Mouse (Mus musculus) forebrain, embryonic 13.5 days (tissue): ENCODE measurements at regions not wholly inside any gene's neighbourhood (a gene's known extent, or its start where the extent isn't known, plus 50 kb on each side); places are given as distances from the start of the nearest gene placed in this dataset.
A peak's percentile ranks its signal among the peaks of the same experiment; 100 is the strongest.

Experiments used
- ATAC-seq: fragments of 200-750 bp; cut with Nextera tagmentation; 2 replicates; pipeline ENCODE4 v1.8.0; 2017
- H3K27ac ChIP-seq: fragments of 300-500 bp; sonication (generic); 2 replicates; pipeline ENCODE4 v1.5.1; 2015; ENCODE audit warnings: inconsistent platforms, mild to moderate bottlenecking, moderate library complexity
- H3K27me3 ChIP-seq: fragments of 300-500 bp; sonication (generic); 2 replicates; pipeline ENCODE4 v1.6.1; 2015; ENCODE audit warnings: mild to moderate bottlenecking, inconsistent platforms
- H3K36me3 ChIP-seq: fragments of 300-500 bp; sonication (generic); 2 replicates; pipeline ENCODE4 v1.6.1; 2015; ENCODE audit warnings: mild to moderate bottlenecking, inconsistent platforms; ENCODE audit not compliant: poor library complexity, severe bottlenecking
- H3K4me1 ChIP-seq: fragments of 300-500 bp; sonication (generic); 2 replicates; pipeline ENCODE4 v1.6.1; 2015; ENCODE audit warnings: inconsistent platforms
- H3K4me2 ChIP-seq: fragments of 300-500 bp; sonication (generic); 2 replicates; pipeline ENCODE4 v1.6.1; 2015; ENCODE audit warnings: inconsistent platforms, mild to moderate bottlenecking, moderate library complexity
- H3K4me3 ChIP-seq: fragments of 300-500 bp; sonication (generic); 2 replicates; pipeline ENCODE4 v1.5.1; 2015; ENCODE audit warnings: mild to moderate bottlenecking, inconsistent platforms
- H3K9ac ChIP-seq: fragments of 300-500 bp; sonication (generic); 2 replicates; pipeline ENCODE4 v1.6.1; 2015; ENCODE audit warnings: mild to moderate bottlenecking, inconsistent platforms
- H3K9me3 ChIP-seq: fragments of 300-500 bp; sonication (generic); replicated peaks from 2 replicates; pipeline ENCODE4 v1.6.1; 2016; ENCODE audit warnings: inconsistent platforms
- WGBS: fragments of 180-500 bp; shearing (Covaris S2); methylation state at CpG from one replicate; pipeline ENCODE4 v1.1.7; 2015; 5-methylcytosine and 5-hydroxymethylcytosine counted together

DNA sequence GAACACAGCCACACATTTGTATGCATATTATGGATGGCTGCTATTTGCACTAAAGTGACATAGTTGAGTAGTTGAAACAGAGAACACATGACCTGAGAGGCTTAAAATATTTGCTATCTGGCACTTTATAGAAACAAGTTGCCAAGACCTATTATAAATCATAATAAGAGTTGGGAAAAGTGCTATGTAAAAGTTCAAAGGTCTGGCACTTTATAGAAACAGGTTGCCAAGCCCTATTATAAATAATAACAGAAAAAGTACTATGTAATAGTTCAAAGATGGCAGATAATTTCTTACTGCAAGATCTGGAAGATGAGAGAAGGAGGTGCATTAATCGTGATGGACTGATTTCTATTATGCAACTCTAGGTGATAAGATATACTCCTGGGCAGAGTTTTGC lies 320.2 kb downstream of the Tfap2b start:
- no peak for ATAC-seq
- Histone ChIP-seq H3K4me2 (no peak overlapping the region), H3K27ac (no peak overlapping the region), H3K9ac (no peak overlapping the region), H3K4me1 (no peaks in the 10 kb centered on the region), H3K9me3 (no peaks in the 10 kb centered on the region), H3K4me3 (no peak overlapping the region), H3K27me3 (no peaks in the 10 kb centered on the region), H3K36me3 (no peaks in the 10 kb centered on the region)
- 92% methylated on average over 1 of the region's 1 CpGs for WGBS

DNA sequence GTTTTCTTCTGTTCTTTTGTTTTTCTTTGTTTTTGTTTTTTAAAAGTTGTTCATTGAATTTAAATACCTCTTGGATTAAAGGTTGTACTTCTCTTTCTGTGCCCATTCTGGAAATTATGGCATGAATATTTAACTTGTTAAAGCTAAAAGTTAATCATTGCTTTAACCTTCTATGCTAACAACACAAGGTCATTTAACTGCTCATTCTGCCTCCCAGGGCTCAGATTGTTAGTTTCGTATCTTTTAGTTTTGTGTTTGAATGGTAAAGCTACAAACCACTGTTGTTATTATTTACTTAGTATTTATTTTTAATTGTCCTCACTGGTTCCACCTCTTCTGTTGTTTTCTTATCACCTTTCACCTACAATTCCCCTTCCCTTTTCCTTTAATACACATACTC lies 322.7 kb downstream of the Tfap2b start:
- Histone ChIP-seq H3K36me3 (no peaks in the 10 kb centered on the region), H3K4me1 (no peaks in the 10 kb centered on the region), H3K4me3 (no peak overlapping the region), H3K27me3 (no peaks in the 10 kb centered on the region), H3K9me3 (no peaks in the 10 kb centered on the region), H3K9ac (no peak overlapping the region), H3K4me2 (no peak overlapping the region), H3K27ac (no peak overlapping the region)
- WGBS = 71% methylated on average over 1 of the region's 1 CpGs
- no peak for ATAC-seq

DNA sequence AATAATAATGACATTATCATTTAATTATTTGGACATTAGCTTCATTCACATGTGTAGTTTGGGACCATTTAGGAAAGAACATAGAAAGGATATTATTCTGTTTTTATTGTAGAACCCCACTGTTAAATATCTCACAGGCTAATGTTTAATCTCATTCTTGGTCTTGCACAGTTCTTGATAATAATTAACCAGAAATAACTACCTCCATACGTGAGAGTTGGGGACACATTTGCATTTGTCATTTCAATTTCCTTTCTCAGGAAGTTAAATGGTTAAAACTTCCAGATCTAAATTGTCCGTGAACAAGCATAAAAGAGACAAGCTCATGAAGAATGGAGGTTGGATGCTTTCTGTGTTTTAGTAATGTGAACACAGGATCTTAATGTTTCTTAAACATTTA lies 326.3 kb downstream of the Tfap2b start:
- Histone ChIP-seq H3K4me3 (no peak overlapping the region), H3K9me3 (no peaks in the 10 kb centered on the region), H3K9ac (no peak overlapping the region), H3K27me3 (no peaks in the 10 kb centered on the region), H3K4me1 (no peaks in the 10 kb centered on the region), H3K27ac (no peak overlapping the region), H3K36me3 (no peaks in the 10 kb centered on the region), H3K4me2 (no peak overlapping the region)
- 65% methylated on average over 2 of the region's 2 CpGs for WGBS
- ATAC-seq = no peak

DNA sequence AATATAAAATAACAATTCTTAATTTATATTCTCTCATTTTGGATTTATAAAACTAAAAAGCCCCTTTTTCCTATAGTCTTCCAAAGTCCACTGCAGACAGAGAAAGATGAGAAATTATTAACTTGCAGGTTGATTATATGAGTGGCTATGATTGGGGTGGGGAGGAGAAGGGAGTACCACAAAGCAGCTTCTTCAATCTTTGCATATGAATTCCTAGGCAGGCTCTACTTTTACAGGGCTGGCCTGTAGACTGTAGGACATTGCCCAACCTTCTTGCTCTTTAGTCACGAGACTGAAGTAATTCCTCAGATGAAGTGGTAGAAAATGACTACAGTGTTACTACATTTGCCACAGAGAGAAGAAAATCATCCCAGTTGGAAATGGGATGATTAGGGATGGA lies 334.3 kb downstream of the Tfap2b start:
- no peak for ATAC-seq
- no peaks in the 10 kb centered on the region for H3K9me3 ChIP-seq
- no peak overlapping the region for H3K4me2 ChIP-seq
- H3K27ac ChIP-seq = no peak overlapping the region
- WGBS = 81% methylated on average over 1 of the region's 1 CpGs
- H3K36me3 ChIP-seq = no peaks in the 10 kb centered on the region
- H3K4me1 ChIP-seq = no peaks in the 10 kb centered on the region
- H3K9ac ChIP-seq = no peak overlapping the region
- H3K27me3 ChIP-seq = no peaks in the 10 kb centered on the region
- no peak overlapping the region for H3K4me3 ChIP-seq

DNA sequence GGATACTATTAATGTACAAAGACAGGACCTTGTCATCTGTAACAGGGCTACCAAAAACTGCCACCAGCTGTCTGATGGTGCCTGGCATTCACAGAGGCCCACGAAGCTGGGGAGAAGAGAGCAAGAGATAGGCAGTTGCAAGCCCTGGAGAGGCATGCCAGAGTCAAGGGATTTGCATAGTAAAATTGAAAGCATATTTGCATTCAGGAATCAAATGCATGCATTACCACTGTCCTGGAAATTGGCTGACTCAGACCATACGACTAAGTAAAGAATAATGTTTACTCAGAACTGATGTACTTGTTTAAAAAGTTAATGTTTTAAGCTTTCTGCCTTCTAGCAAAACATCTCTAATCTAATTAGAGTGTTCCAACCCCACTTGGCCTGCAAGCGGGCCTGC lies 357.0 kb downstream of the Tfap2b start:
- H3K36me3 ChIP-seq = no peaks in the 10 kb centered on the region
- no peak overlapping the region for H3K4me3 ChIP-seq
- no peak overlapping the region for H3K4me2 ChIP-seq
- WGBS = 51% methylated on average over 3 of the region's 3 CpGs
- no peak for ATAC-seq
- no peaks in the 10 kb centered on the region for H3K27me3 ChIP-seq
- no peak overlapping the region for H3K9ac ChIP-seq
- no peaks in the 10 kb centered on the region for H3K9me3 ChIP-seq
- no peak overlapping the region for H3K27ac ChIP-seq
- no peaks in the 10 kb centered on the region for H3K4me1 ChIP-seq

DNA sequence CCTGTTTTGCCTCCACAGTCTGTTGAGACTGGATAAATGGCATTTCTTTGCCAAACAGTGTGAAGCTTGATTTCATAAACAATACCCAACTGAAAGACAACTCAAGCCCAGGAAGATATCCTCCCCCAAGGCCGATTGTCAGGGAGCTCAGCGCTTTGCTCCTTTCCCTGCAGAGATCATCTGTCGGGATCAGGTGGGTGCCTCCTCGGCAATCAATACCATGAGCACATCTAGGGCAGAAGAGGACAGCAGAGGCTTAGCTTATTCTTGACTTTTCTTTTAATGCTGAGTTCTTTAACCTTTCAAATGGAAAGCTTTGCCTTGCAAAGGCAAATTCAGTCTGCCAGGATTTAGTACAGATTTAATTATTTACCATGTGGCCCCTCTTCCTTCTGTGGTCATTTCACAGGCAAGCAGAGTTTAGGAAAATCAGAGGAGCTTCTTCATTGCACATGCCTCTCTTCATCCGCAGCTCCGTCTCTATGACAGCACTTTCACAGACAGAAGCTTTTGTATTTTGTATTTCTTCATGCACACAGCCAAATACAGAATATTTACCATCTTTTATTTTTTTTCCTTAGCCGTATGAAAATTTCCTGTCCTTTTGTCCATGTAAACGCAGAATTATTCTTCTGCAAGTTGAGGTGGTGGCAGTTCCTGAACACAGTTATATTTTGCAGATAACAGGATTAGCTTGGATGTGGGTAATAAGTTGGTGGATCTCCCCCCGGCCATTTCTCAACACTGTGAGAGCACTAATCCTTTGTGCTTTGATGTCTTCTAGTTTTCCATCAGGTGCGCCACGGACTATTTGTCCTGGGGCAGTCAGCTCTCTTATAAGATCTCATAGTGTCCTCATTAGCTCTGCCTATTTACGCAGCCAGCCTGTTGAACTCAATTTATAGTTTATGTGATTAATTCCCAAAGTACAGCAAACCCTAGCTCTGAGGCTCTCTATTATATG lies 374.6 kb downstream of the Tfap2b start:
- no peaks in the 10 kb centered on the region for H3K9me3 ChIP-seq
- WGBS = 47% methylated on average over 12 of the region's 12 CpGs
- H3K36me3 ChIP-seq = no peaks in the 10 kb centered on the region
- H3K27ac ChIP-seq = no peak overlapping the region
- no peaks in the 10 kb centered on the region for H3K27me3 ChIP-seq
- H3K4me3 ChIP-seq = no peak overlapping the region
- 0 out of 2 replicates have a peak, but pooled peaks have one; percentile 41 for ATAC-seq
- H3K4me1 ChIP-seq = no peaks in the 10 kb centered on the region
- H3K4me2 ChIP-seq = no peak overlapping the region
- no peak overlapping the region for H3K9ac ChIP-seq

DNA sequence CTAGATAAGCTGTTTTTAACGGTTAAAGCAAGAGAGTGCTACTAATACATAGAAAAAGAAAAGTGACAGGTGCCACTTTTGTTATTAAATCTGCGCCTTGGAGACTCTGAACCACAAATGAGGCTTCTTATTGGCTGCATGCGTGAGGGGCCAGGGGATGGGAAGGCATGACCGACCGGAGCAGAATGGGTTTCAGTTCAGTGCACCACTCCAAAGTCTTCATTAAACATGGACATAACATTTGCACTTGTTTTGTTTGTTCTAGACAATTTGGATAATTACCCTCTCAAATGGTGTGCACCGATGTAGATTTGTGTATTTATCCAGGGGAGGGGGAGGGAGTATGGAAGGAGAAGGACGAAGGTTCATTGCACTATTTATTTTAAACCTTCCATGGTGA lies 396.8 kb downstream of the Tfap2b start:
- Histone ChIP-seq H3K9ac (no peak overlapping the region), H3K4me2 (no peak overlapping the region), H3K27ac (no peak overlapping the region), H3K27me3 (no peaks in the 10 kb centered on the region), H3K4me3 (no peak overlapping the region), H3K9me3 (no peaks in the 10 kb centered on the region), H3K36me3 (no peaks in the 10 kb centered on the region), H3K4me1 (no peaks in the 10 kb centered on the region)
- ATAC-seq = no peak
- 72% methylated on average over 7 of the region's 7 CpGs for WGBS

DNA sequence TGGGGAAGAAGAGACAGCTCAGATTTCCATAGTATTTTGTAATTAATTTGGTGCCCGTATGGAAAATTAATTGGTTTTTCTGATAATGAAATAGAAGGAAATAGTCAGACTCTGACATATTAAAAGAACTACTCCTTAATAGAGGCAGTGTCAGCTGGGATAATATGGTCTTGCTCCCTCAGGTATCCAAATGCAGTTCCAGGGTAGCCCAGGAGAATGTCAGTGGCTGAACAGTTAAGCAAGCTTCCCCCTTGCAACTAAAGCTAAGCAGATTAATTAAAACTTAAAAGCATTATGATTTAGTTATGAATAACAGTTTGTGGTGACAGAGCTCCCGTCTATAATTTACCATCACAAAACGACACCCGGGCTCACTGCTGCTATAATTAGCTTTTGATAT lies 407.0 kb downstream of the Tfap2b start:
- no peaks in the 10 kb centered on the region for H3K36me3 ChIP-seq
- WGBS = 62% methylated on average over 4 of the region's 4 CpGs
- H3K27me3 ChIP-seq = no peaks in the 10 kb centered on the region
- no peaks in the 10 kb centered on the region for H3K9me3 ChIP-seq
- ATAC-seq = no peak
- no peak overlapping the region for H3K4me2 ChIP-seq
- H3K4me3 ChIP-seq = no peak overlapping the region
- no peaks in the 10 kb centered on the region for H3K4me1 ChIP-seq
- no peak overlapping the region for H3K9ac ChIP-seq
- no peak overlapping the region for H3K27ac ChIP-seq

DNA sequence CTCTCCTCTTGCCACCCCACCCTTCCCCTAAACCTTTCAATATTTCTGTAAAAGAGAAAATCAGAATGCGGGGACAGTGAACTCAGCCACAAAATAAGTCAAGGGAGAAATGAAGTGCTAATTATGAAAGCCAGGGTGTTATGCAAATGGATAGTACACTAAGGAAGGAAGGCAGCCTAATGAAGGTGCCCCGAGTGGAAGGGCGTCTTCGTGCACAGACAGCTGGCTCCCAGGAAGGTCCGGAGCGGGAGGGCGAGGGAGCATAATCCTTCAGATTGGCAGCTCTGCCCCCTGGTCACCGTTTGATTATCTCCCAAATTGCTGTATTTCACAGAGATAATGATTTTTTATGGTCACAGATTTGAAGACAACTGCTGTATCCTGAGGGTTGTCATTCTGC lies 430.4 kb downstream of the Tfap2b start:
- H3K27me3 ChIP-seq = no peaks in the 10 kb centered on the region
- H3K4me3 ChIP-seq = no peak overlapping the region
- 62% methylated on average over 8 of the region's 8 CpGs for WGBS
- H3K36me3 ChIP-seq = no peaks in the 10 kb centered on the region
- H3K27ac ChIP-seq = no peak overlapping the region
- H3K9me3 ChIP-seq = no peaks in the 10 kb centered on the region
- no peak for ATAC-seq
- no peaks in the 10 kb centered on the region for H3K4me1 ChIP-seq
- no peak overlapping the region for H3K4me2 ChIP-seq
- H3K9ac ChIP-seq = no peak overlapping the region

DNA sequence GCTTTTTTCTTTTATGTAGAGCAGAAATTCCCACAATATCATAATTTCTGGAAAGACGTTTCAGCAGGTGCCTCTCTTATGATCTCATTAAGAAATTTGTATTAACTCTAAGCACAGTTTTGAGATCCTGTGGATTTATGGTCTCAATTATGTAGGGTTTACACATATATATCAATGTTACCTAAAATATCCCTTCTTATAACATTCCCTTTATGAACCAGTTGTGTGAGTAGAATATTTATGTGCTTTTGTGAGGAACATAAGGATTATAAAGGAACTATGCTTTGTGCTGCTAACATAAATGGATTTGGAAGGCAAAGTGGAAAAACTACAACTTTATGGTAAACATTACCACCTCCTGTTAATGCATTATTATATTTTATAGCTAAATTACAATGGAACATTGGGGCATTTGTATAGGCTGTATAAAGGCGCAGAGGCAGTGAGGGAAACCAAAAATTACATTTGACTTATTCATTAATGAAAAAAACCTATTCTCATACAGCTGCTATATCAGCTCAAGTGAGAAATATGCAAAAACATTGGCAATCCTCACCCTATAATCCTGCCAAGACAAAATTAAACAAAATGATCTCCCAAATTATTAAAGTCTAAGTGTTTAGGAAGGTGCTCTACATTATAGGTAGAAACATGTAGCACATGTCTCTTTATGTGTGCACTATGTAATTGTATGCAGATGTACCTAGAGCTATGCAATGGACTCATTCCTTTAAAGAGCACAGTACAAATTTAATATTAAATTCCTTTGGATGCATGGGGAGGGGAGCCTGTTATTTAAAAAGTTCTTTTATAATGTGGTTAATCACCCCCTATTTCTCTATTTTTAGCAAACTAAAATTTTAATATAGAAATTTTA lies 439.2 kb downstream of the Tfap2b start:
- H3K9me3 ChIP-seq = no peaks in the 10 kb centered on the region
- H3K4me3 ChIP-seq = no peak overlapping the region
- H3K27me3 ChIP-seq = no peaks in the 10 kb centered on the region
- no peaks in the 10 kb centered on the region for H3K36me3 ChIP-seq
- no peak overlapping the region for H3K27ac ChIP-seq
- 87% methylated on average over 2 of the region's 2 CpGs for WGBS
- H3K4me2 ChIP-seq = no peak overlapping the region
- no peaks in the 10 kb centered on the region for H3K4me1 ChIP-seq
- ATAC-seq = no peak
- no peak overlapping the region for H3K9ac ChIP-seq

DNA sequence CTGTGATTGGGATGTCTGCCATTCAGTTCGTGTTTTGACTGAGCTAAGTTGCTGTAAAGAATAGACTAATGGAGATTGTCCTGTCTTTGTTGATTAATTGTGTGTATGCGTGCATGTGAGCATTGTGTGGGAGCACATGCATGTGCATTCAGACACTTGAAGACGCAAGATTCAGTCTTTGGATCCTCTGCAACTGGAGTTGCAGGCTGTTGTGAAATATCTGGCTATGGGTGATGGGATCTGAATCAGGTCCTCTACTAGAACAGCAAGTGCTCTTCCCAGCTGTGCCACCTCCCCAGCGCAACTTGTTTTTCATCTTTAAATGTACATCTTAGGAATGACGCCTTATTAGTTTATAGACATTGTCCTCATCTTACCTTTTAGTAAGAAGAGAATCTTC lies 453.4 kb downstream of the Tfap2b start:
- no peaks in the 10 kb centered on the region for H3K4me1 ChIP-seq
- H3K27me3 ChIP-seq = no peaks in the 10 kb centered on the region
- H3K4me3 ChIP-seq = no peak overlapping the region
- ATAC-seq = no peak
- WGBS = 86% methylated on average over 5 of the region's 5 CpGs
- H3K27ac ChIP-seq = no peak overlapping the region
- no peaks in the 10 kb centered on the region for H3K9me3 ChIP-seq
- no peaks in the 10 kb centered on the region for H3K36me3 ChIP-seq
- no peak overlapping the region for H3K4me2 ChIP-seq
- no peak overlapping the region for H3K9ac ChIP-seq

DNA sequence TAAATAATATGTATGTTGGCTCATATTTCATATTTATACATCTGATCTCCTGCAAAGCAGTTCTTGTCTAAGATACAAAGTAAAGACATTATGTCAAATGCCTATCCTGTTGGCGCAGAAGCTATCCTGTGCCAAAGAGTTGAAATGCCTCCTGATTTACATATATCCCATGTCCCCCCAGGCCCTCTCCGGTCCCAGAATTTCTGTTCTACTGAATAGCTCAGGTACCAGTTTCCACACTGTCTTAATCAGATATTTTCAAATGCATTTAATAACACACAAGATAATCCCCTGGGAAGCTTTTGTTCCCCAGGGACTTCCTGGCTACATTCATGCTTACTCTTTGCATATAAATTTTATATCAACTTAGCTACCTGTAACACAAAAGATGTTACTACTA lies 454.1 kb downstream of the Tfap2b start:
- no peaks in the 10 kb centered on the region for H3K36me3 ChIP-seq

More for the DNA sequence above, 454.1 kb downstream of the Tfap2b start:
- 91% methylated on average over 2 of the region's 2 CpGs for WGBS
- Histone ChIP-seq H3K9ac (no peak overlapping the region), H3K4me3 (no peak overlapping the region), H3K27me3 (no peaks in the 10 kb centered on the region), H3K27ac (no peak overlapping the region), H3K4me2 (no peak overlapping the region), H3K4me1 (no peaks in the 10 kb centered on the region), H3K9me3 (no peaks in the 10 kb centered on the region)
- ATAC-seq = no peak
